Mouse (Mus musculus): ENCODE results near the gene Paxbp1.
"Not testable (repeated sequence)": the region's sequence is repeated elsewhere in the genome, so short reads cannot be mapped to it uniquely, and the experiment has no call there.

Paxbp1 gene

DNA sequence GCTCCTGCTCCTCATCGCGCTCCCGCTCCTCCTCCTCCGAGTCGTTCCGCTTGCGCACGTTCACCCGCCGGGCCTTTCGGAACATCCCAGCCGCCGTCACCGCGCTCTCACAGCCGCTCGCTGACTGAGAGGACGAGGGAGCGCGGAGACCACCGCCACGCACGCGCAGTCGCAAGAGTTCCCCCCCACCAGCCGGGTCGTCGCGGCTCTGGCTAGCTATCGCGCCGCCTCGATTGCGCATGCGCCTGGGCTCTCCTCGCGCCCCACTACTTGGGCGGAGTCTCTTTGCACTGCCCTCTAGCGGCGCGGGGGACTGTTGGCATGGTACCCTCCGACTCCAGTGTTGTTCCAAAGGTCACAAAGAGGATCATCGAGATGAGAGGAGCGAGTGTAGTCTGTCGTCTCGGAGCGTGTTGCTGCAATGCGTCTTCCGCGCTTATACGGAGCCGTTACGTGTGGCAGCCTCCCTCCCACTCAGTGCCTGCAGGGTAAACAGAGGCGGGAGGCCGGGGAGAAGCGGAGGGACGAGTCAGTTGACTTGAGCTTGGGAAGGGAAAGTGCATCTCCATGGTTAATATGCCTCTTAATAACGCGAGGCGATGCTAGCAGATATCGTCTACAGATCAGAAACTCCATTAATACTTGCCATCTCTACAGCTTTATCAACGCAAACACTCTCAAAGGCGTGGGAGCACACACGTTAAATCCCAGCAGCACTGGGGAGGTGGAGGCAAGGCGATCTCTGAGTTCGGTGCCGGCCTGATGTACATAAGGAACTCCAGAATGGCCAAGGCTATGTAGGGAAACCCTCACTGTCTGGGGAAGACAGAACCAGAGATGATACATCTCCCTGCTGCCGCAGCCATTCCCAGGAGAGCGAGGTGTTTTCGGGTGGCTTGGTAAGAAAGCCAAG, at the start of gene Paxbp1:
TSS of gene Paxbp1 (minus strand) at position 274 of the 913 bp plus-strand sequence.
- peak; percentile 95 for DNase-seq (ENCODE audit: extremely low read depth, low read depth)

DNA sequence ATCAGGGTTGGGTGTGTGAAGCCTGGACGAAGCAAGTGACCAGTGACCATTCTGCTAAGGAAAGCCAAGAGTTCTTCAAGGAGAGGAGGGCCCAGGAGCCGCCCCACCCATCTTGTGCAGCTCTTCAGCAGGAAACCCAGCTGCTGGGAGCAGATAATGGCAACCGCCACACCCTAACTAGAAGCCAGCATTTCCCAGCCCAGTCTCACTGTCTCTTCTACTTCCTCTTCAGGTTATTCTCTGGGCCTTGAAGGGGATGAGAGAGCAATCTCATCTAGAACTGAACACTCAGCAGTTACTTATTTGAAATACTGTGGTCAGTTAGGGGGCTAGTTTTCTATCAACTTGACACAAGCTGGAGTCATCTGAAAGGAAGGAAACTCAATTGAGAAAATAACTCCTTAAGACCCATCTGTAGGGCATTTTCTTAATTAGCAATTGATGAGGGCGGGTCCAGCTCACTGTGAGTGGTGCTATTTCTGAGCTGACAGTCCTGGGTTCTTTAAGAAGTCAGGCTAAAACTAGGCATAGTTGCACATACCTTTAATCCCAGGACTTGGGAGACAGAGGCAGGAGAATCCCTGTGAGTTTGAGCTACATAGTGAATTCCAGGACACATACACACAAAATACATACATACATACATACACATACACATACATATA, 42.4 kb upstream of the Paxbp1 start:
- DNase-seq (ENCODE audit: extremely low read depth, low read depth), result peak; percentile 99

DNA sequence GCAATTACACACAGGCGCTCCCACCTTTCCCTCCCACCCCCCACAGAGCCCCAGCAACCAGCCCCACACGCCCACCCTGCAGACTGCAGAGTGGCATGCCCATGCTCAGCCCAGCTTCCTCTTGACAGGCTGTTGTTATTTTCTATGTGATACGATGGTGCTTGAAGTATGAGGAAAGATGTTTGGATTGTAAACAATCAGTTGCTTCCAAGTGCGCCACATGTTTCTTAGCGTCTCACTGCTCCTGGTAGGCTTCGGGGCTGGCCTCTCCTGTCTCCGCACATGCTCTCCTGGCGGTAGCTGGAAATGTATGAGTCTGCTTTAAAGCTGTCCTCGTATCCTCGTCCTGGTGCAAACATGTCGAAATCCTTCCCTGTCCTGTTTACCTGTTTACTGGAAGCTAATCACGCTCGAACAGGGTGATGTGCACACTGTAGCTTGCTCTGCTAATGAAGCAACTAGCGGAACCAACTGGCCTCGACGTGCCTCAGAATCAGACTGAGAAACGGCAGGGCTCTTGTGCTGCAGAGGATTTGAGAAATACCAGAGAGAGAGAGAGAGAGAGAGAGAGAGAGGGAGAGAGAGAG, 41.0 kb upstream of the Paxbp1 start:
- DNase-seq (ENCODE audit: extremely low read depth, low read depth), result no peak

DNA sequence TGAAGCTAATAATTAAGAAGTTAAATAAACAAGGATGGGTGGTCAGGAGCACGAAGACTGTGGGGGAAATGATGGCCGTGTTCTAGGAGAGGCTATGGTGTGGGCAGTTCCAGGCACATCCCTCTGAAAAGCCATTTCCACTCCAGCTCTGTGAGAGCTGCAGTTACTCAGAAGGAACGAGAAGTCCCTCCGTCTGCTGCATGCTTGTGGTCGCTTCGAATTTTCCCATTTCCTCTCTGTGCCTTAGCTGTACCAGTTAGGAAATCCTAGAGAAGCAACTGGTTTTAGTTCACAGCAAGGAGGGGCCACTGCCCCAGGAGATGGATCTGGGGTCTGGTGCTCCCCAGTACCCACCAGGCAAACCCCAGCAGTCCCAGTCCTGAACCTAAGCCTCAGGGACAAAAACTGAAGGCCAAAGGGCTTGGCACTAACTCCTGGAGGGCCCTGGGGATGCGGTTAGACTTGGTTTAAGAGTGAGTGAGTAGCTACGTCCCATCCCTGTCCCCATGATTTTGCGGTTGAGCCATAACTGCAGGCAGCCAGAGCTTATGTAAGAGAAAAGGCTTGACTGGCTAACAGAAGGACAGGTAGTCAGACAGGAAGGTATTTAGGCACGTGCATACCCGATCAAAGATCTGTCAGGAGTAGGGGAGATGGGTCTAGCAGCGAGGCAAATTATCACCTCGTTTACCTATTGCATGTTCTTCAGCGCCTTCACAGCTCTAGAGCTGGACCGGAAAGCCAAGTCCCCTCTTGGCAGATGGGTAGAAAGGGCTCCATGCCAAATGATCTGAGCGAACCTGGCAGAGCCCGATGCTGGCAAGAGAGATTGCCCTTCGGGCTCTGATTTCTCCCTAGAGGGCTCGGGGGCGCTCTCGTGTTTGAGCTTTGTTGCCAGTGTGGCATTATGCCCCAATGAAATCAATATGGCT, 40.2 kb upstream of the Paxbp1 start:
- DNase-seq (ENCODE audit: extremely low read depth, low read depth), result no peak

DNA sequence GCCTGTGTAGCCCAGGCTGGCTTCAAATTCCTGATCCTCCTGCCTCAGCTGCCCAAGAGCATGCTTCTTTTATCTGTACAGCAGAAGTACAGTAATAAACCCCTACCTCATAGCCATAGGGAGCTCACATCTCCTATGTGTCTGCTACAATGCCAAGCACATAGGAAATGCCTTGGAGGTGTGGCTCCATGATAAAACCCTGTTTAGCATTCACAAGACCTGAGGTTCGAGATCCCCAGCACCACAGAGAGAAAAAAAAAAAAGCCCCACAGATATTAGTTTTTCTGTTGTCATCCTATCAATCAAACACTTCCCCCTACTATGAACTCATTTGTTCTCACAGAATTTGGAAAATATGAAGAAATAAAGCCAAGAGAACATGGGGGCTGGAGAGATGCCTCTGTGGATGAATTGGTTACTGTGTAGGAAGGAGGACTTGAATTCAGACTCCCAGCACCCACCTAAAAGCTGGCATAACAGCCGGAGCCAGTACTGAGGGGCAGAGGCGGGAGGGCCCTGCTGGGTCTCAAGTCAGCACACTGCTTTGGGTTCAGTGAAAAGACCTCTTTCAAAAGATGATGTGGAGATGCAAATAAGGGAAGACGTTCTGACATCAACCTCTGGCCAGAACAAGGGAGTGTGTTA, 38.8 kb upstream of the Paxbp1 start:
- peak; percentile 55 for DNase-seq (ENCODE audit: extremely low read depth, low read depth)

DNA sequence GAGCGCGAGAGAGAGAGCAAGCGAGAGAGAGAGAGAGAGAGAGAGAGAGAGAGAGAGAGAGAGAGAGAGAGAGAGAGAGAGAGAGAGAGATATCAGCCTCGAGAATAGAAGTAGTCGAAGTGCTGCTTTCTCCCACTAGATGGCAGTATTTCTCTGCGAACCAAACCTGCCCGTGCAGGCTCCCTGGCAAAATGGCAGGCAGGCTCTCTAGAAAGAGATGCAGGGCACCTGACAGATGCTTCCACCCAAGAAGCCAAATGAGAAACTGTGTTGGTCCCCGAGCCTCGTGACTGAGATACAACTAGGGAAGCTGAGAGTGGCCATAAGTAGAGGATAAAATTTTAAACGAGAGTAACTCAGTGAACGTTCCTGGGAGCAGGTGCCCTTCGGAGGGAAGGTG, 37.2 kb upstream of the Paxbp1 start:
- DNase-seq (ENCODE audit: extremely low read depth, low read depth), result peak; percentile 64

DNA sequence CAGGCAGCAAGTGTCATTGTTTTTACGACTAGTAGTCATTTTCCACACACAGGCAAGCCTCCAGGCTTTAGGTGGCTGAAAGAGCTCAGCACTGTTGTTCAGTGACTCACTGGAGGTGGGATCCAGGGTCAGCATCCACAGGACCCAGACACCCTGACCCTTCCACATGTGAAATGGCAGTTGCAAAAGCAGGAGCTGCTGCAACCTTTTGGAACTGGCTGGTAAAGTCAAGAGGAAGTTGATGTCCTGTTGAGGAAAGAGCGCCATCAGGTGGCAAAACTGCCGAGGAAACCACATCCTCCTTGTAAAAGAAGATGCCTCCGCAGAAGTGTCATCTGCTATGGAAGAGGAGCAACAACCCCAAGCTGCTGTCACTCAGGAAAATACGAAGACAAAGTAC, 31.8 kb upstream of the Paxbp1 start:
- peak; percentile 37 for DNase-seq (ENCODE audit: extremely low read depth, low read depth)

DNA sequence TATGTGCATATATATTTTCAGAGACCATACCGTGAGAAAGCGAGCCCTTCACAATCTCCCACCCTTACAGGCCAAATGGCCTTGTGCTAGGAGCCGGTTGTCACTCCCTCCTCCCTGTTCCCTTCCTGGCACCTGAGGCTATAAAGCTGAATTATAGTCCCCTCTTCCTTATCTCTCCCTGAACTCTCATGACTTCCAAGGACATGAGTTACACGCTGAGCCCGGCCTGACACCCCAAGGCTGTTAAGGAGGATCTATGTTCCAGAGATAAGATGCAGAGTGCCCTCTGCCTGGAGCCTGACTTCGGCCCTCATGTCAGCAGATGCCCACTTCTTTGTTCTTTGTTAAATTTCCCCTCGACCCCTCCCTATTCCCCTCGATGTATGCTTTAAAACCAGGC, 31.1 kb upstream of the Paxbp1 start:
- not testable (repeated sequence) for DNase-seq (ENCODE audit: extremely low read depth, low read depth)

DNA sequence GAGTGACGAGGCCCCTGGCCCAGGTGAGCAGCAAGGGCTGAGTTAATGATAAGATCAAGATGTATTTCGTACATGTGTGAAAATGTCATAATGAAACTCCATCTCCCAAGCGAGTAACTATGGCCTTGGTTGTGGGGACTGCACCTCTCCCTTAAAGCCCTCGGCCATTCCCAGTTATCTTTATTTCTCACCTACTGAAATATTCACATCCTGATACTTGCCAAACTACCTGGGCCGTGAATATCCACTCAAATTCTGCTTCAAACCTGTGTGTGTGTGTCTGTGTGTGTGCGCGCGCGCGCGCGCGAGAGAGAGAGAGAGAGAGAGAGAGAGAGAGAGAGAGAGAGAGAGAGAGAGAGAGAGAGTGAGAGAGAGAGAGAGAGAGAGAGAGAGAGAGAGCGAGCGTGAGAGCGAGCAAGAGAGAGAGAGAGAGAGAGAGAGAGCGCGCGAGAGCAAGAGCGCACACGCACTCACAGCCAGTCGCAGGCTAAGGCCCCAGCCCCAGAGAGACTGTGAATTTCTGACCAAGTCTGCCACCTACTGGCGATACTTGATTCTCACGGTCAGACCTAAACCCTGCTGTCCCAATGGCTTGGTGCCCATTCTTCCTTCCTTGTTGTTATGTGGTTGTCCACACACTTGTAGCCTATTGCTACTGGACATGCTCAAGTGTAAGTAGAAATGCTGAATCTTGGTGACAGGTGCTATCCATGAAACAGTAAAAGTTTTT, 29.0 kb upstream of the Paxbp1 start:
- peak; percentile 78 for DNase-seq (ENCODE audit: extremely low read depth, low read depth)

DNA sequence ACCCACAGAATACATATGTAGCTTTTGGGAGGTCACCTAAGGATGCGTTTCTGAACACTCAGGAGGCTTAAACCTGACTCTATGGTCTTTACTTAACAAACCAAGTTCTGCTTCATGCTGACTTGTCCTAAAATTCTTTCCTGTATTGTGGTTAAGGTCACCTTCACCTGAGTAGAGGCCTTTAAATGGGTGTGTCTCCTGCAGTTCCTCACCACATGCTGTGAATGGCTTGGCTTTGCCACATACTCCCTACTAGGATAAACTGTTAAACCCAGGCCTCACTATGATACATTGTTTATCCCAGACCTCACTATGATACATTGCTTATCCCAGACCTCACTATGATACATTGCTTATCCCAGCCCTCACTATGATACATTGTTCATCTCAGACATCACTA, 27.9 kb upstream of the Paxbp1 start:
- no peak for DNase-seq (ENCODE audit: extremely low read depth, low read depth)

DNA sequence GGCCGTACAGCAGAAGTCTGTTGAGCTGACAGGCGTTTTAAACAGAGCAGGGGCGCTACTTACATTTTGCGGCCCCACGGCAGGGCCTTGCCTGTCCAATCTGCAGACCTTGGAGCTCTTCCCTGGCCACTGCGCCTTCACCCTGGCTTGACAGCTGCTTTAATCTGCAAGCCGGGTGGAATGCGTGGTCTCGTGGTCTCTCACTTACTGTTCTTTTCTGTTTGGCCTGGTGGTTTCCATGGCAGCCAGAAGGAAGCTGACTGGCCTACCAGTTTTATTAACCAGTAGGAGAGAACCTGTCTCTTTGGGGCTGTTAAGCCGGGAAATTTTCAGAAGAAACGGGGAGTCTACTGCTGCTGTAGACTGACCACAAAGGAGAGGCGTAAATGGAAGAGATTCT, 24.6 kb upstream of the Paxbp1 start:
- DNase-seq (ENCODE audit: extremely low read depth, low read depth), result no peak

DNA sequence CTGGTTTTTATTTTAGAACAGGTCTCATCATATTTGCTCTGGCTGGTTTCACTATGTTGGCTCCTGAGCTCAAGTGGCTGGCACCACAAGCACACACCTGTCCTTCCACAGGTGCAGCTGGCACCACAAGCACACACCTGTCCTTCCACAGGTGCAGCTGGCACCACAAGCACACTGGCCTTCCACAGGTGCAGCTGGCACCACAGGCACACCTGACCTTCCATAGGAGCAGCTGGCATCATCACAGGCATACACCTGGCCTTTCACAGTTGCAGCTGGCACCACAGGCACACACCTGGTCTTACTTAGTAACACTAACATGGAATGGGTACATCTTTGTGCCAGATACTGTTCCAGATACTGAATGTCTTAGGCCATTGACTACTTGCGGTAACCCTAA, 22.8 kb upstream of the Paxbp1 start:
- no peak for DNase-seq (ENCODE audit: extremely low read depth, low read depth)

DNA sequence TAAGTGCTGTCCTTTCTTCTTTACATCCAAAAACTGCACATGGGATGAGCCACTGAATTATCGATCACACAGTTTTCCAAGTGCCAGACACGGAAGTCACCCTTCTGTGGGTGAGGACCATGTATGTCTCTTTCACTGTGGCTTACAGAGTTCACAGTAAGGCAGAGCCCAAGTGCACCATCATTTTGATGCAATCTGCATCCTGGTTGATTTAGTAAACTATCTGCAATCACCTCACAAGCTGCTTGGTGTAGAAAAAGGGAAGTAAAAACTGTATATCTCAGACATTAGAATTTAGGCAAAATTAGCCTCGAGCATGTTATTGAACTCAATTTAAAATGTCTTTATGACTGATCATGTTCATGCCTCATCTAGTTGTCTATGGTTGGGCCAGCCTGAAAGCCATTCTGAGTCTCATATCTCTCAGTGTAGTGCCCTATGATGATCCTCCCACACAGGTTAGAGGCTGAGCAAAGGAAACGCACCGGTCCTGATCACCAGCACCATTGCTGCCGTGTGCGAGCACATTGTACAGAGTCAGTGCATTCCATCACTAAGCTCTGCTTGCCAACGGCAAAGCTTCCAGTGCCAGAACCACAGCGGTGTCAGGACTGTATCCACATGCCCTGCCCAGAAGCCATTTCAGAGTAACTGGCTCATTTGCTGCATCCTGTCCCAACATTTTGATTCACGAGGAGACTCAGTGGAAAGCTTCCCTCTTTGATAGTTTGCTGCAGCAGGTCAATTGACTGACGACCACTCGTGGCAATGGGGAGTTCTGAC, 20.4 kb upstream of the Paxbp1 start:
- no peak for DNase-seq (ENCODE audit: extremely low read depth, low read depth)

DNA sequence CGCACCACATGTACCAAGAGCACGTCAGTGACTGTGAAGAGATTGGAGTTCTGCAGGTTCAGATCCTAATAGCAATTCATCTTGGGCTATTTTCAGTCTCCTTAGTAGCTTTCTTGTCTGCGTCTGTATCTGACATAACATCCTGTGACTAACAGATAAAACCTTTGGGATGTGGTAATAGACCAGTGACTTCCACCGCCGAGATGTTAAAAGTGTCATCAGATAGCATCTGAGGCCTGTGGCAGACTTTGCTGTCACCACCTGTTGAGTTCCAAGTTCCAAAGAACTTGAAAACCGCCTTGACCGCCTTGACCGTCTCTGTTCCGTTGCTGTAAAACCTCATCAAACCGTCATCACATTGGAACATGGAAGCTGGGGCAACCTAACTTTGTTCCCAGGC, 19.4 kb upstream of the Paxbp1 start:
- no peak for DNase-seq (ENCODE audit: extremely low read depth, low read depth)

DNA sequence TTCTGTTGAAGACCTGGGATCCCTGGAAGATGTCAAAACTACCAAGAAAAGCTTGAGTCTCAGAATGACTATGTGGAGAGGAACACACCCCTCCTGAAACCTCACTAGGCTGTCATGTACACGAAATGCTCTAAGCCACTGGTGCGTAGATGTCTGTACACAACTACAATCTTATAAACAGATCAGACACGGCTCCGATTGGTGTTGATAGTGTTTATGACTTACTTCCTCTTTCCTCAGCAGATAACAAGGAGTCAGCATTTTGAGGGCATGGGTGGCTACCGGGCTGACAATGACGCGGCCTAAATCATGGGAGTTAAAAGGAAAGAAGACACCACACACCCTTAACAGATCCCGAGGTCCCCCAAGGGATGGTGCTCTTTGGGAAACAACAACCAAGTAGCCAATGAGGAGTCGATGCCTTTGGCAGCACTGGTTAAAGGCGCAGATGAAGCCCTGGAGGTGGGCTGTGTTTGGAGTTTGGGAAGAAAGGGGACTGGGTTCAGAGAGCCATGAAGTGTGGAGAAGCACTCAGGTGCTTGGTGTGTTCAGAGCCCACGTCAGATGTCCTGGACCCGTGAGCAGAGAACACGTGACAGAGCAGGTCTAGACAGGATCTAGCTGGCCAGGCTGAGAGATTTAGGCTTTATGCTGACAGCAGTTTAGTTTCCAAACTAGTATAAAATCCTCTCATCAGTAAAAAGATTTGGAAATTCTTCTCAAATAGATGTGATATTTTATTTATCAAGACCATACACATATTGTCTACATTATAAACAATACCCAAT, 17.4 kb upstream of the Paxbp1 start:
- DNase-seq (ENCODE audit: extremely low read depth, low read depth), result no peak

DNA sequence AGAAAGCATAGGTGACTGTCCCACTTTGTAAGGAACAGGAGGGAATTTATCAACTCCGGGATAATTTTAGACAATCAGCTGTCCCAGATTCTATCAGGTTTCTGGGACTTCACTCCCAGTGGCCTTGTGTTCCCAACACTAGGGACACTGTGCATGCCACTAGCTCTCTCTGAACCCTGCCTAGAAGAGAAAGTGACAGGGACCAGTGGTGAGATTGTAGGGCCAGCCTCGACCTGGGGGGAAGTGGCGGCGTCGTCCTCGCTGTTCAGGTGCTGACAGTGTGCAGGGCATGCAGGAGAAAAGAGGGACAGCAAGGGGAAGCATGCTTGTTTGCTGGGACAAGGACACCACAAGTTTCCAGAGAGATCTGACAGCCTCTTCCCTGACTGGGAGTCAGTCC, 13.4 kb upstream of the Paxbp1 start:
- DNase-seq (ENCODE audit: extremely low read depth, low read depth), result no peak

DNA sequence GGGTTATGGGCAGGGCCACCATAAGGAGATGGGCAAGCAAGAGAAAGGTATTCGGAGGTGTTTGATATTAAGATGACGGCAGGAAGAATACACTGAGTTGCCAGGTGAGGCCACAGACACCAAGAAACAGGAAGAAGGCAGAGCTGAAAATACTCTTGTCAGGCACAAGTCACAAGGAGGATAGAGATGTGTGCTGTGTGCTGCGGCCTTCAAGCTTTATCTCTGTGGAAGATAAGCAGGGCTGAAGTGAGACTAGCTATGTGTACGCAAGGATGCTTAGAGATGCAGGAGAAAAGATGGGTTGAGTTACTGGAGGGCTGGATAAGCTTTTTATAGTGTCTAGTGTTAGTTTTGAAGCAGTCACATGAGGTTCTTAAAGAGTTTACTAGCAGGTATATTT, 12.9 kb upstream of the Paxbp1 start:
- DNase-seq (ENCODE audit: extremely low read depth, low read depth), result no peak

DNA sequence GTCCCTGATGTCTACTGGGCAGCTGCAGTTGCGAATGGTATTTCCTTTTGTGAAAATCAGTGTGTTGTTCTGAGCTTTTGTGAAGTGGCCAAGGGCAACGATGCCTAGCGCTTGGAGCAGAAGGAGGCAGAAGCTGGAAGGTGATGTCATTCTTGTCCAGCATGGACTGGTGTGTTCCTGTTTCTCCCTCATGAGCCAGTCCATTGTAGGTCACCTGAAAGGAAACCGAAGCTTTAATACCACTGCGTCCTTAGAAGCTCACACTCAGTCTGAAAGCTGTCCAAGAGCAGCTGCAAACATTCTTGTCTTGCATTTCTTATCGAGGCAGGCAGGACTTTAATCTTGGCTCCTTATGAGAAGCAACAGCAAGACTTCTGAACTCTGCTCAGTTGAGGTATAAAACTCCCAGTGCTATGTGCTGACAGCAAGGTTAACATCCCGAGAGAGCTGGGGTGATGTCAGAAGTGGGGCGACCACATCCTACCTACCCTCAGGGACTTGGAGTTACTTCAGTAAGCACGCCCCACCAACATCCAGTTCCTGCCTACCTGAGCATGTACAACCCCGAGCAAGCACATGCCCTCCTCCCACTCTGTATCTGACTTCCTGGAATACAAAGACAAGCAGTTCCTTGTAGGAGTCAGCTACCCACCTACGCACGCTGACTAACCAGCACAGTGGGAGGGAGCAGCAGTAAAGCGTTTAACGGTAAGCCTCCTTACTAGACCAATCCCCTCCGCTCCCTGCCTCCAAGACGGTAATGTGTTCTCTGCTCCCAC, 11.9 kb upstream of the Paxbp1 start:
- DNase-seq (ENCODE audit: extremely low read depth, low read depth), result no peak

Measured in MEL-GATA-1-ER (cell line).